Mouse (Mus musculus): Measurements from ENCODE around the gene Zgpat. TPM values are rescaled to one million over a fixed set of nuclear protein-coding genes. Genes with fewer than 3 reads are reported as not detected.

Gene Zgpat
- 39.2 and 39.4 TPM in 2 replicates for polyA plus RNA-seq (2015; fragmentation: Nextera tagmentation; extraction: Ambion mirVana)

GRCm38 (mm10) chr2:181364860-181365596 is at the start of gene Zgpat, which contains the start of gene Arfrp1:
Gene Zgpat (plus strand): TSS chr2:181364928.
Gene Arfrp1 (minus strand): TSS chr2:181365404.
- H3K4me2 ChIP-seq (ENCODE audit: low read depth, low read length): peak within 1 kb of the TSS; percentile 97
- H3K27me3 ChIP-seq (ENCODE audit: control insufficient read depth, insufficient read depth, low read depth, low read length): no peaks in the 10 kb centered on the region
- H3K4me1 ChIP-seq (replicated peaks; ENCODE audit: control insufficient read depth, insufficient read depth, low read length): peaks cover 25% of the 10 kb centered on the region
- no peaks in the 10 kb centered on the region for H3K9me3 ChIP-seq (ENCODE audit: control insufficient read depth, low read length)
- H3K27ac ChIP-seq (ENCODE audit: low read length): peak within 1 kb of the TSS; percentile 89
- peak within 1 kb of the TSS; percentile 77 for H3K4me3 ChIP-seq (ENCODE audit: low read length)
- H3K36me3 ChIP-seq (ENCODE audit: control insufficient read depth, insufficient read depth, low read length): peaks cover 20% of the 10 kb centered on the region
- under 1% methylated on average over 61 of the region's 71 CpGs for WGBS
- ATAC-seq (ENCODE audit: low read depth): peak; percentile 93
- H3K9ac ChIP-seq (ENCODE audit: low read length): peak within 1 kb of the TSS; percentile 96

- no peaks in the 10 kb centered on the region for H3K9me3 ChIP-seq (ENCODE audit: control insufficient read depth, low read length)
- WGBS: 6% methylated on average over 40 of the region's 40 CpGs
- H3K27ac ChIP-seq (ENCODE audit: low read length): peak within 1 kb of the TSS; percentile 78
- peaks cover 8% of the 10 kb centered on the region for H3K4me1 ChIP-seq (replicated peaks; ENCODE audit: control insufficient read depth, insufficient read depth, low read length)
- peak within 1 kb of the TSS; percentile 77 for H3K4me2 ChIP-seq (ENCODE audit: low read depth, low read length)
- peak; percentile 95 for ATAC-seq (ENCODE audit: low read depth)
- H3K27me3 ChIP-seq (ENCODE audit: control insufficient read depth, insufficient read depth, low read depth, low read length): peaks cover 6% of the 10 kb centered on the region
- peaks cover 23% of the 10 kb centered on the region for H3K36me3 ChIP-seq (ENCODE audit: control insufficient read depth, insufficient read depth, low read length)
- H3K9ac ChIP-seq (ENCODE audit: low read length): peak within 1 kb of the TSS; percentile 70
- H3K4me3 ChIP-seq (ENCODE audit: low read length): peak within 1 kb of the TSS; percentile 71
Observed at GRCm38 (mm10) chr2:181319248-181320102, 45.3 kb upstream of the Zgpat start, which contains the start of gene Rtel1. Gene Rtel1 (plus strand): TSS chr2:181319739.

GRCm38 (mm10) chr2:181320103-181320499 is 44.6 kb upstream of the Zgpat start:
- peak; percentile 24 for ATAC-seq (ENCODE audit: low read depth)
- WGBS: 8% methylated on average over 7 of the region's 7 CpGs
- H3K9me3 ChIP-seq (ENCODE audit: control insufficient read depth, low read length): no peaks in the 10 kb centered on the region

GRCm38 (mm10) chr2:181322136-181322535 is 42.6 kb upstream of the Zgpat start:
- no peaks in the 10 kb centered on the region for H3K9me3 ChIP-seq (ENCODE audit: control insufficient read depth, low read length)
- no peak overlapping the region for H3K4me3 ChIP-seq (ENCODE audit: low read length)
- ATAC-seq (ENCODE audit: low read depth): no peak
- H3K4me1 ChIP-seq (replicated peaks; ENCODE audit: control insufficient read depth, insufficient read depth, low read length): peaks cover 8% of the 10 kb centered on the region
- WGBS: 81% methylated on average over 5 of the region's 5 CpGs
- H3K27me3 ChIP-seq (ENCODE audit: control insufficient read depth, insufficient read depth, low read depth, low read length): no peaks in the 10 kb centered on the region
- no peak overlapping the region for H3K27ac ChIP-seq (ENCODE audit: low read length)
- H3K4me2 ChIP-seq (ENCODE audit: low read depth, low read length): no peak overlapping the region
- H3K36me3 ChIP-seq (ENCODE audit: control insufficient read depth, insufficient read depth, low read length): peaks cover 33% of the 10 kb centered on the region
- no peak overlapping the region for H3K9ac ChIP-seq (ENCODE audit: low read length)

More at GRCm38 (mm10) chr2:181320103-181320499, 44.6 kb upstream of the Zgpat start:
- peaks cover 8% of the 10 kb centered on the region for H3K4me1 ChIP-seq (replicated peaks; ENCODE audit: control insufficient read depth, insufficient read depth, low read length)
- H3K27me3 ChIP-seq (ENCODE audit: control insufficient read depth, insufficient read depth, low read depth, low read length): no peaks in the 10 kb centered on the region
- H3K4me3 ChIP-seq (ENCODE audit: low read length): peak overlapping the region; percentile 71
- peak overlapping the region; percentile 70 for H3K9ac ChIP-seq (ENCODE audit: low read length)
- H3K36me3 ChIP-seq (ENCODE audit: control insufficient read depth, insufficient read depth, low read length): peaks cover 28% of the 10 kb centered on the region
- peak overlapping the region; percentile 78; the same call in 1 of the 2 replicates for H3K27ac ChIP-seq (ENCODE audit: low read length)
- H3K4me2 ChIP-seq (ENCODE audit: low read depth, low read length): peak overlapping the region; percentile 77

- Histone ChIP-seq H3K27me3 (ENCODE audit: control insufficient read depth, insufficient read depth, low read depth, low read length) (no peaks in the 10 kb centered on the region), H3K4me2 (ENCODE audit: low read depth, low read length) (no peak overlapping the region), H3K36me3 (ENCODE audit: control insufficient read depth, insufficient read depth, low read length) (peaks cover 53% of the 10 kb centered on the region), H3K4me1 (replicated peaks; ENCODE audit: control insufficient read depth, insufficient read depth, low read length) (no peaks in the 10 kb centered on the region), H3K27ac (ENCODE audit: low read length) (no peak overlapping the region), H3K9ac (ENCODE audit: low read length) (no peak overlapping the region), H3K4me3 (ENCODE audit: low read length) (no peak overlapping the region), H3K9me3 (ENCODE audit: control insufficient read depth, low read length) (no peaks in the 10 kb centered on the region)
- WGBS: 90% methylated on average over 2 of the region's 2 CpGs
- ATAC-seq (ENCODE audit: low read depth): no peak
Observed at GRCm38 (mm10) chr2:181326098-181326497, 38.6 kb upstream of the Zgpat start.

- peaks cover 36% of the 10 kb centered on the region for H3K36me3 ChIP-seq (ENCODE audit: control insufficient read depth, insufficient read depth, low read length)
- H3K9me3 ChIP-seq (ENCODE audit: control insufficient read depth, low read length): no peaks in the 10 kb centered on the region
- no peak for ATAC-seq (ENCODE audit: low read depth)
- no peak overlapping the region for H3K27ac ChIP-seq (ENCODE audit: low read length)
- no peaks in the 10 kb centered on the region for H3K27me3 ChIP-seq (ENCODE audit: control insufficient read depth, insufficient read depth, low read depth, low read length)
- no peak overlapping the region for H3K4me2 ChIP-seq (ENCODE audit: low read depth, low read length)
- H3K4me3 ChIP-seq (ENCODE audit: low read length): no peak overlapping the region
- H3K4me1 ChIP-seq (replicated peaks; ENCODE audit: control insufficient read depth, insufficient read depth, low read length): no peaks in the 10 kb centered on the region
- H3K9ac ChIP-seq (ENCODE audit: low read length): no peak overlapping the region
Observed at GRCm38 (mm10) chr2:181332542-181332941, 32.2 kb upstream of the Zgpat start.

GRCm38 (mm10) chr2:181334023-181334422 is 30.7 kb upstream of the Zgpat start:
- H3K27me3 ChIP-seq (ENCODE audit: control insufficient read depth, insufficient read depth, low read depth, low read length): no peaks in the 10 kb centered on the region
- H3K4me1 ChIP-seq (replicated peaks; ENCODE audit: control insufficient read depth, insufficient read depth, low read length): no peaks in the 10 kb centered on the region
- no peak overlapping the region for H3K4me3 ChIP-seq (ENCODE audit: low read length)
- no peak overlapping the region for H3K9ac ChIP-seq (ENCODE audit: low read length)
- H3K27ac ChIP-seq (ENCODE audit: low read length): no peak overlapping the region
- 48% methylated on average over 3 of the region's 3 CpGs for WGBS
- no peaks in the 10 kb centered on the region for H3K9me3 ChIP-seq (ENCODE audit: control insufficient read depth, low read length)
- H3K4me2 ChIP-seq (ENCODE audit: low read depth, low read length): no peak overlapping the region
- ATAC-seq (ENCODE audit: low read depth): peak; percentile 38; the same call in 1 of the 2 replicates
- peaks cover 27% of the 10 kb centered on the region for H3K36me3 ChIP-seq (ENCODE audit: control insufficient read depth, insufficient read depth, low read length)

- no peaks in the 10 kb centered on the region for H3K4me1 ChIP-seq (replicated peaks; ENCODE audit: control insufficient read depth, insufficient read depth, low read length)
Observed at GRCm38 (mm10) chr2:181340426-181340825, 24.3 kb upstream of the Zgpat start.

GRCm38 (mm10) chr2:181342766-181343165 is 22.0 kb upstream of the Zgpat start:
- peaks cover 19% of the 10 kb centered on the region for H3K36me3 ChIP-seq (ENCODE audit: control insufficient read depth, insufficient read depth, low read length)
- no peak for ATAC-seq (ENCODE audit: low read depth)
- H3K4me2 ChIP-seq (ENCODE audit: low read depth, low read length): no peak overlapping the region
- H3K9me3 ChIP-seq (ENCODE audit: control insufficient read depth, low read length): no peaks in the 10 kb centered on the region
- no peak overlapping the region for H3K4me3 ChIP-seq (ENCODE audit: low read length)
- no peaks in the 10 kb centered on the region for H3K27me3 ChIP-seq (ENCODE audit: control insufficient read depth, insufficient read depth, low read depth, low read length)
- no peak overlapping the region for H3K9ac ChIP-seq (ENCODE audit: low read length)
- H3K4me1 ChIP-seq (replicated peaks; ENCODE audit: control insufficient read depth, insufficient read depth, low read length): no peaks in the 10 kb centered on the region
- H3K27ac ChIP-seq (ENCODE audit: low read length): no peak overlapping the region
- 89% methylated on average over 6 of the region's 6 CpGs for WGBS

More at GRCm38 (mm10) chr2:181340426-181340825, 24.3 kb upstream of the Zgpat start:
- H3K4me3 ChIP-seq (ENCODE audit: low read length): no peak overlapping the region
- H3K36me3 ChIP-seq (ENCODE audit: control insufficient read depth, insufficient read depth, low read length): peaks cover 25% of the 10 kb centered on the region
- H3K9ac ChIP-seq (ENCODE audit: low read length): no peak overlapping the region
- no peaks in the 10 kb centered on the region for H3K9me3 ChIP-seq (ENCODE audit: control insufficient read depth, low read length)
- no peaks in the 10 kb centered on the region for H3K27me3 ChIP-seq (ENCODE audit: control insufficient read depth, insufficient read depth, low read depth, low read length)
- WGBS: 82% methylated on average over 4 of the region's 4 CpGs
- no peak overlapping the region for H3K27ac ChIP-seq (ENCODE audit: low read length)
- no peak for ATAC-seq (ENCODE audit: low read depth)
- H3K4me2 ChIP-seq (ENCODE audit: low read depth, low read length): no peak overlapping the region

All from lung, embryonic 16.5 days (tissue).